Mouse (Mus musculus) C3H10T1/2 (cell line): Measurements from ENCODE around the gene Ndufb10. TPM values are rescaled to one million over a fixed set of nuclear protein-coding genes. Genes with fewer than 3 reads are reported as not detected.

Experiments used
- polyA plus RNA-seq, 2 experiments: library from polyadenylated mRNA; unstranded; fragments of >200 nt; fragmentation: generic; extraction: Trizol; gene quantifications; one replicate each; pipeline ENCODE4 v1.2.1; 2012; ENCODE audit warnings: missing spikeins in 2 of 2

The Ndufb10 gene
- polyA plus RNA-seq, result 100 to 1,000 TPM; 438 to 576 TPM

DNA sequence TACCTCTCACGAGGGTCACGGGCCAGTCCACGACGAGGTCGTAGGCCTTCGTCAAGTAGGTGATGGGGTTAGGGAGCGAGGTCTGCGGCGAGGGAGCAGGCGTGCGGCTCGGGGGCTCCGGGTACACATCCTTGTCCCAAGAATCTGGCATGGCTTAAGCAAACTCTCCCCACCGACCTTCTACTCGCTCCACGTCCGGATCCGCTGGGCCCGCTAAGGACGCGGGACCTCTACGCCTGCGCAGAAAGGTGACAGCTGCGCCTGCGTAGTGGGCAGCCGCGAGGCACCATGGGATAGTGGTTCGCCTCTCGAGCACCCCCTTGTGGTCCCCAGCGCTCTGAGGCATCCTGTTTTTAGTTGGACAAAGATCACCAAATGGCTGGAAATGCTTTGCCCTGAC is at the start of gene Ndufb10:
TSS of gene Ndufb10 (minus strand) at position 295 of the 400 bp plus-strand sequence.

DNA sequence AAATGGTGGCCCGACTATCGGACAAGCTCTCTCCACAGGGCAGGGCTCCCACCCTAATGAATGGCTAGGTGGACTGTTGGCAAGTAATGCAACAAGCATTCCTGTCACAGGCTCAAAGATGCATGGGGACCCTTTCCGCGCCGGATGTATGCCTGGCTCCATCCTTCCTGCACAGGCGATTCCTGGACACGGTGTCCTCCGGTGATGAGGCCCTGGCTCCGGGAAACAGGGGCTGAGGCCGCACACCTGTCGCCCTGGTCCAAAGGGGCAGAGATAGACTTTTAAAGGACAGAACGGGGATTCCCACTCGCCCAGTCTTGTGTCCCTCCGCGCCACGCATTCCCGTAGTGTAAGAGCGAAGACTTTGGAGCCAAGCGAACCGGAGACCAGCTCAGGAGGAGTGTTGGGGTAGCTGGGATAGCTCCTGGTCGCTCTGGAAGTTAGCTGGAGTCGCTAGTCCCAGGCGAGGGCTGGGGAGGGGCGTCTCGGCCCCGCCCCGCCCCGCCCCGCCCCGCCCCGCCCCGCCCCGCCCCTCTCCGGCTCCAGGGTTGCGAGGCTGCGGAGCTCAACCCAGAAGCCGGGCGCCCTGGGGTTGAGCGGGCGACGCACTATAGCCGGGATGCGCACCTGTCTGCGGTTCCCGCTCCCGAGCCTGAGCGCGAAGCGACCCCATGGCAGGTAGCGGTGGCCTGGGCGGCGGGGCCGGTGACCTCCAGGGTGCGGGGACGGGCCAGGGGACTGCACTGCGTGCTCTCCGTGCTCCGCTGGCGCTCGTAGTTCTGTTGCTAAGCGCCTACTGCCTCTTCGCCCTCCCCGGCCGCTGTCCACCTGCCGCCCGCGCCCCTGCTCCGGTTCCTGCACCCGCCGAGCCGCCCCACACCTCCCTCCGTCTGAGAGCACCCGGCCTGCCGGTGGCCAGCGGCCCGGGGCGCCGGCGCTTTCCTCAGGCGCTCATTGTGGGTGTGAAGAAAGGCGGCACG is 28.4 kb upstream of the Ndufb10 start, which contains the start of gene Hs3st6:
TSS of gene Hs3st6 (plus strand) at position 574 of the 980 bp plus-strand sequence.

DNA sequence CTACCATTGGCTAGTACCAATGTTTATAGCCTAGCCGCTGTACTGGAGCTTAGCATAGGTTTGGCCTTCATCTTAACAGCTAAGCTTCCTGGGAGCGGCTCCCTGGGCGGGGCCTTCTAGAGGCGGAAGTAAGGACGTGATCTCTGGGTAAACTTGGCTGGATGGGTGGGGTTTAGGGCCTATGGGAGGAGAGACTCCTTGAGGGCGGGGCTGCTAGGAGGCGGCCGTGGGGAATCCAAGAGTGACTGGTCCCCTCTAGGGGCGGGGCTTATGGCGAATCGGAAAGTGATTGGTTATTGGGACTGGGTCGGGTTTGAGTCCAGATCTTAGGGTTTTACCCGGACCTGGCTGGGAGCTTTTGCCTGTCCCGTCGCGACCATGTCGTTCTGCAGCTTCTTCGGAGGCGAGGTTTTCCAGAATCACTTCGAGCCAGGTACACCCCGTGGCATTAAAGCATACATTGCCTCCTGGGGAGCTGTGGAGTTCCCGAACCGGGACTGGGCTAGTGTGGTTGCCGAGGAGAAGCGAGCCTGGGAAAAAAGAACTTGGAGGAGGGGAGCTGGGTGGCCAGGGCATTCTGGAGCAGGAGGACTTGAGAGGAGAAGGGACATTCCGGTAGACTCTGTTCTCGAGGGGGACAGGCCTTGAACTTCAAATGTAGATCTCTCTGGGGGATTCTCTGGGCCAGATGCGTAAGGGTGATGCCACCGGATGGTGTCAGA is 12.2 kb upstream of the Ndufb10 start, which contains the start of gene Msrb1:
TSS of gene Msrb1 (plus strand) at position 313 of the 722 bp plus-strand sequence.

DNA sequence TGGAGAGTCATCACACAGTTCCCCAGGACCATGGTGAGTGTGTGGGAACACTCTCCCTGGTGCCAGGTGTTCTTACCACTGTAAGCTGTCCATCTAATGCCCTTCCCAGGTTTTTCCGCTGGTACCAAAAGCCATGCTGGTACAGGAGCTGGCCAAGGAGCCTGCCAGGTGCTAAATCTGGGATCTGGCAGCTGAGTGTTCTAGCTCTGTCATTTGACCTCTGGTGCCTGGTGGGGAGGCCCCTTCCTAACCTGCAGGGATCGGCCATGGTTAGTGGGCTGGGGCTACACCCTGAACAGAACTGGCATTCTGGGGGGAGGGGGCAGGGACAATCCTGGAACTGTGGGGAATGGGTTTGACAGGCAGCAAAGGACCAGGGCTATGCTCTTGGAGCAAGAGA is 3.3 kb upstream of the Ndufb10 start, which contains the start of gene Rpl3l:
TSS of gene Rpl3l (plus strand) at position 203 of the 400 bp plus-strand sequence.

GRCm38 (mm10) chr17:24717943-24718342 is 6.3 kb downstream of the Ndufb10 start, which contains the start of the genes Rnf151 and Rps2:
Rnf151 (minus strand) TSS chr17:24718063.
Rps2 (plus strand) TSS chr17:24718116.

DNA sequence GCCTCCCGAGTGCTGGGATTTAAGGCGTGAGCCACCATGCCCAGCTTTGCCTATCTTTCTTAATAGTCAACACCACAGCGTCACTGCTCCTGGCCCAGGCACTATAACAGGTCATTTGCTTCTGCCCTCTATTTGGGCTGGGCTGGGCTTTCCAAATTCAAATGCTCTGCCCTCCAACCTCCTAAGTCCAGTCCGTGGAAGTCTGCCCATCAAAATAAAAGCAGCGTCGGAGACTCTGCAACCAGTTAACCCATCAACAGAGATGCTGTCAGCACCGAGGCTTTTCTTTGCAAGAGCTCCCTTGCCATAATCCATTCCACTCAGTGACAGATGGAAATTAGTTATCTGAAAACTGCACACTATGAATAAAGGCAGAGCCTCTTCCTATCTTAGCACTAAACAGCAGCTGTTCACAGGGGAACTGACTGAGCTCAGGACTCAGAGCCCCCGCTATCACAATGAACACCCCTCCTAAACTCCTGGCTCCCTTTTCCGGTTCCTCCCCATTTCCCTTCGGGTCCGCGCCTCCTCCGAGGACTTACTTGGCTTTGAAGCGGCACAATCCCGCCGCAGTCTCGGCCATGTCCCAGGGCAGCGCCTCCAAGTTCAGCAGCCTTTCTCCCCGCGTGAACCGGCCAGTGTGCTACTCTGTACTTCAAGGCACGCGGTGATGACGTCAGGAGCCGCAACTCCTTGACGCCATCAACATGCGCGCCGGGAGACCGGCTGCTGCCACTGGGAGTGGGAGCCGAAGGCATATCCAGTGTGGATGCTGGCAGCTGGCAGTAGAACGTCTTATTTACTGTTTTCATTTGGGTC is 17.1 kb downstream of the Ndufb10 start, which contains the start of gene Tbl3:
TSS of gene Tbl3 (minus strand) at position 679 of the 819 bp plus-strand sequence.

GRCm38 (mm10) chr17:24696011-24696697 is 28.1 kb downstream of the Ndufb10 start, which contains the start of the genes Gfer and Noxo1:
Gfer (minus strand) TSS chr17:24696156.
Noxo1 (plus strand) TSS chr17:24696234.

GRCm38 (mm10) chr17:24689251-24690081 is 34.8 kb downstream of the Ndufb10 start, which contains the start of gene Syngr3:
Syngr3 (minus strand) TSS chr17:24689955.

Other genes starting within 250 kb of the Ndufb10 start
- 10 to 100 TPM; 11.5 to 32.9 TPM for gene Mlst8, start 245.4 kb downstream of the Ndufb10 start, polyA plus RNA-seq
- gene Caskin1, start 235.9 kb downstream of the Ndufb10 start, polyA plus RNA-seq, result under 1 TPM; 0.26 to 0.51 TPM
- 100 to 1,000 TPM in 1 of 2 experiments, 10 to 100 TPM in 1; 68.5 to 103 TPM for gene Traf7, start 196.5 kb downstream of the Ndufb10 start, polyA plus RNA-seq
- under 1 TPM; 0.11 to 0.22 TPM for gene Rab26, start 190.3 kb downstream of the Ndufb10 start, polyA plus RNA-seq
- 10 to 100 TPM in 1 of 2 experiments, 1 to 10 TPM in 1; 6.9 to 98.9 TPM for gene Pkd1, start 174.6 kb downstream of the Ndufb10 start, polyA plus RNA-seq
- gene Tsc2, start 91.8 kb downstream of the Ndufb10 start, polyA plus RNA-seq, result 100 to 1,000 TPM in 1 of 2 experiments, 10 to 100 TPM in 1; 78.3 to 110 TPM
- 10 to 100 TPM; 27.3 to 51.1 TPM for gene Nthl1, start 91.8 kb downstream of the Ndufb10 start, polyA plus RNA-seq
- gene Slc9a3r2, start 74.2 kb downstream of the Ndufb10 start, polyA plus RNA-seq, result 10 to 100 TPM in 1 of 2 experiments, 1 to 10 TPM in 1; 2.8 to 26.5 TPM
- not detected for gene Npw, start 66.0 kb downstream of the Ndufb10 start, polyA plus RNA-seq
- 10 to 100 TPM; 14.9 to 24.2 TPM for gene Zfp598, start 54.8 kb downstream of the Ndufb10 start, polyA plus RNA-seq
- gene Syngr3, start 34.5 kb downstream of the Ndufb10 start, polyA plus RNA-seq, result under 1 TPM; 0.14 to 0.27 TPM
- gene Gfer, start 28.3 kb downstream of the Ndufb10 start, polyA plus RNA-seq, result 10 to 100 TPM; 40.0 to 84.5 TPM
- gene Noxo1, start 28.2 kb downstream of the Ndufb10 start, polyA plus RNA-seq, result 1 to 10 TPM; 1.9 to 6.3 TPM
- 100 to 1,000 TPM in 1 of 2 experiments, 10 to 100 TPM in 1; 28.8 to 116 TPM for gene Tbl3, start 16.8 kb downstream of the Ndufb10 start, polyA plus RNA-seq
- gene Rnf151, start 6.4 kb downstream of the Ndufb10 start, polyA plus RNA-seq, result 1 to 10 TPM; 2.0 to 2.2 TPM
- 100 to 1,000 TPM; 451 to 471 TPM for gene Rps2, start 6.4 kb downstream of the Ndufb10 start, polyA plus RNA-seq
- gene Rpl3l, start 3.3 kb upstream of the Ndufb10 start, polyA plus RNA-seq, result not detected
- gene Msrb1, start 12.2 kb upstream of the Ndufb10 start, polyA plus RNA-seq, result 100 to 1,000 TPM in 1 of 2 experiments, 10 to 100 TPM in 1; 99.5 to 155 TPM
- under 1 TPM; 0.02 to 0.04 TPM for gene Hs3st6, start 28.5 kb upstream of the Ndufb10 start, polyA plus RNA-seq
- not detected for gene Meiob, start 79.8 kb upstream of the Ndufb10 start, polyA plus RNA-seq
- 10 to 100 TPM; 29.5 to 54.2 TPM for gene Hagh, start 115.7 kb upstream of the Ndufb10 start, polyA plus RNA-seq
- gene Fahd1, start 125.9 kb upstream of the Ndufb10 start, polyA plus RNA-seq, result 10 to 100 TPM in 1 of 2 experiments, 1 to 10 TPM in 1; 2.4 to 14.2 TPM
- 1 to 10 TPM in 1 of 2 experiments, under 1 TPM in 1; 0.02 to 1.7 TPM for gene Igfals, start 141.5 kb upstream of the Ndufb10 start, polyA plus RNA-seq
- gene Nubp2, start 161.9 kb upstream of the Ndufb10 start, polyA plus RNA-seq, result 10 to 100 TPM; 52.2 to 83.5 TPM
- 10 to 100 TPM; 29.6 to 47.8 TPM for gene Spsb3, start 162.2 kb upstream of the Ndufb10 start, polyA plus RNA-seq
- gene Eme2, start 170.6 kb upstream of the Ndufb10 start, polyA plus RNA-seq, result 10 to 100 TPM; 10.0 to 12.7 TPM
- 100 to 1,000 TPM; 126 to 185 TPM for gene Mrps34, start 170.6 kb upstream of the Ndufb10 start, polyA plus RNA-seq
- gene Nme3, start 172.0 kb upstream of the Ndufb10 start, polyA plus RNA-seq, result 10 to 100 TPM; 23.3 to 53.3 TPM
- gene Mapk8ip3, start 212.5 kb upstream of the Ndufb10 start, polyA plus RNA-seq, result 10 to 100 TPM in 1 of 2 experiments, 1 to 10 TPM in 1; 3.9 to 54.1 TPM
- 10 to 100 TPM; 19.4 to 33.6 TPM for gene Jpt2, start 236.2 kb upstream of the Ndufb10 start, polyA plus RNA-seq